Mouse (Mus musculus) liver, embryonic 13.5 days (tissue): ENCODE data around the gene E130308A19Rik. TPM values are rescaled to one million over a fixed set of nuclear protein-coding genes. Genes with fewer than 3 reads are reported as not detected.

Experiments
- ATAC-seq: fragments of 200-750 bp; cut with Nextera tagmentation; 2 replicates; pipeline ENCODE4 v1.8.0; 2017; ENCODE audit warnings: low read depth, mild to moderate bottlenecking, moderate number of reproducible peaks, moderate library complexity
- DNase-seq: peaks from one replicate; pipeline ENCODE4 v3.0.0; 2022
- H3K27ac ChIP-seq: fragments of 300-500 bp; sonication (generic); 2 replicates; pipeline ENCODE4 v1.5.1; 2015; ENCODE audit warnings: moderate library complexity, mild to moderate bottlenecking, inconsistent platforms
- H3K27me3 ChIP-seq: fragments of 300-500 bp; sonication (generic); 2 replicates; pipeline ENCODE4 v1.6.1; 2015; ENCODE audit warnings: mild to moderate bottlenecking, inconsistent platforms
- H3K36me3 ChIP-seq: fragments of 300-500 bp; sonication (generic); 2 replicates; pipeline ENCODE4 v1.6.1; 2015; ENCODE audit warnings: mild to moderate bottlenecking, inconsistent platforms
- H3K4me1 ChIP-seq: fragments of 300-500 bp; sonication (generic); replicated peaks from 2 replicates; pipeline ENCODE4 v1.6.1; 2015; ENCODE audit warnings: inconsistent platforms
- H3K4me2 ChIP-seq: fragments of 300-500 bp; sonication (generic); 2 replicates; pipeline ENCODE4 v1.6.1; 2015; ENCODE audit warnings: inconsistent platforms, mild to moderate bottlenecking, moderate library complexity
- H3K4me3 ChIP-seq: fragments of 300-500 bp; sonication (generic); replicated peaks from 2 replicates; pipeline ENCODE4 v1.5.1; 2015; ENCODE audit warnings: mild to moderate bottlenecking, inconsistent platforms
- H3K9ac ChIP-seq: fragments of 300-500 bp; sonication (generic); 2 replicates; pipeline ENCODE4 v1.6.1; 2015; ENCODE audit warnings: mild to moderate bottlenecking, inconsistent platforms
- H3K9me3 ChIP-seq: fragments of 300-500 bp; sonication (generic); replicated peaks from 2 replicates; pipeline ENCODE4 v1.6.1; 2016; ENCODE audit warnings: inconsistent platforms
- WGBS: fragments of 180-500 bp; shearing (Covaris S2); methylation state at CpG from one replicate; pipeline ENCODE4 v1.1.7; 2015; ENCODE audit not compliant: insufficient replicate concordance; 5-methylcytosine and 5-hydroxymethylcytosine counted together
- polyA plus RNA-seq: library from polyadenylated mRNA; unstranded; fragments of >200 nt; fragmentation: Nextera tagmentation; extraction: Ambion mirVana; gene quantifications from 2 replicates; pipeline ENCODE4 v1.2.1, GENCODE M21; 2015

Gene E130308A19Rik
- polyA plus RNA-seq, 1 experiment from 2014 or later, result 8.1 TPM

DNA sequence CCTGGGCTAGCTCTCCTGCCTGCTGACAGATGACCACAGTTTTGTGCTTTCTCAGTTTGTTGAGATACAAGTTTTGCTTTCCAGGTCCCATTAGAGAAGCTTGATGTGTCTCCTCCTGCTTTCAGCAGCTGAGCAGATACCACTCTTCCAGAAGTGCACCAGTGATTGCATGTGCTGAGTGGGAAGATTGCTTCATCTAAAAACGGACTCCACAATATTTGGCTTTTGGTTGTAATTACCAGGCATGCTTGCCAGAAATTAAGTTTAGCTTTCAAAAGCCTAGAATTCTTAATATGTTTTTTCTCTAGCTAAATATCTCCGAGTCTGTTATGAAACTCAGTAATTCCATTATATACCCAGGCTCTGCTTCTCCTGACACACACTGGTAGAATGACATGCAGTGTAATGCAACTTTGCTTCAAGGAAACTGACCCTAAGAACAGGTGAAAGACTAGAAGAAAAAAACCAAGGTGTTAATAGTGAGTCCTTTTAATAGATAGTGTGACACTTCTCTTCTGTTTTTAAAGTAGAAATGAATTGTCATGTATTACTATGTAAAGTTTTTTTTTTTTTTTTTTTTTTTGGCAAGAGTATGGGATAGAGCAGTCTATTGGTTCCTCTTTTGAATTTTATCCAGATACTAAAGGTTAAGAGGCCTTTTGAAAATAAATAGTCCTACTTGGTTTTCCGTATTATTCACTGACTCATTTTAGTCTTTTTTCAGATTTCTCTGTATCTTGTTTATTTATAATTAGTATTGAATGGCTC, 40.7 kb downstream of the E130308A19Rik start:
- Histone ChIP-seq H3K4me3 (no peak overlapping the region), H3K9ac (peak overlapping the region; percentile 39; the same call in 1 of the 2 replicates), H3K4me2 (no peak overlapping the region), H3K9me3 (no peaks in the 10 kb centered on the region), H3K27ac (no peak overlapping the region), H3K36me3 (no peaks in the 10 kb centered on the region), H3K27me3 (no peaks in the 10 kb centered on the region), H3K4me1 (peaks cover 63% of the 10 kb centered on the region)
- 69% methylated on average over 3 of the region's 3 CpGs for WGBS
- no peak for DNase-seq
- ATAC-seq, result no peak

DNA sequence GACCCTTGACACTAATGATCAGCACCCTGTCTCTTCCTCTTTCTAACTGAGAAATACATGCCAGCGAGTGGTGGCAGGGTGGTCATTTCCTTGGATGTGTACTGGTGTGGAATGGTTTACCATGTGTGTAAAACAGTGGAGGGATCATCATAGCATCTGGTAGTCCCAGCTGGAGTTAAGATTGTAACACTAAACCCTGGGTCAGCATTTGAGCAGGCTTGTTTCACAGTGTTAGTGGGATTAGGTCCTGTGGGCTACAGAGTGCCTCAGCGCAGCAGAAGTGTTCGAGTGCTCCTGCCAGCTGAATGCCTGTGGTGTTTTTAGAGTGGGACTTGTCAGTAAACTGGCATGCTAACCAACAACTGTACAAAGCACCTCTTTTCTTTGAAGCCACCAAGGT, 42.0 kb downstream of the E130308A19Rik start:
- 77% methylated on average over 3 of the region's 3 CpGs for WGBS
- peaks cover 70% of the 10 kb centered on the region for H3K4me1 ChIP-seq
- H3K4me2 ChIP-seq, result no peak overlapping the region
- no peak overlapping the region for H3K4me3 ChIP-seq
- no peak for ATAC-seq
- no peaks in the 10 kb centered on the region for H3K9me3 ChIP-seq
- H3K9ac ChIP-seq, result no peak overlapping the region
- H3K36me3 ChIP-seq, result no peaks in the 10 kb centered on the region
- no peak overlapping the region; the same call in 1 of the 2 replicates for H3K27ac ChIP-seq
- DNase-seq, result no peak
- no peaks in the 10 kb centered on the region for H3K27me3 ChIP-seq

- no peaks in the 10 kb centered on the region for H3K36me3 ChIP-seq
Observed at GRCm38 (mm10) chr4:59669131-59669530, 43.1 kb downstream of the E130308A19Rik start.

DNA sequence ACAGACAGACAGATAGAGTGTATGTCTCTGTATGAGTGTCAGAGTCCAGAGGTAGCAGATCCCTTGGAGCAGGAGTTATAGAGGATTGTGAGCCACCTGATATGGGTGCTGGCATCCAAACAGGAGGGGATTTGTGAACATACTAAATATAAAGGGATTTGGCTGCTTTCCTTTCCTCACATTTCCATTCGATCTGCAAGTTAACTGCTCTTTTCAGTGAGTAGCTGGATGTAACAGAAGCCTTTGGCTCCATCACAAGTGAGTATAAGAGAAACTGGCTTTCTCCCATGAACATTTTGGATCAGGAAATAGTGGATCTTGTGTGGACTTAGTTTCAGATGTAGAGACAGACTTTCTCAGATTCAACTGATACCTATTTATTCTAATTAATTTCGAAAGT, 44.0 kb downstream of the E130308A19Rik start:
- 71% methylated on average over 2 of the region's 2 CpGs for WGBS

More at GRCm38 (mm10) chr4:59669131-59669530, 43.1 kb downstream of the E130308A19Rik start:
- no peak overlapping the region for H3K9ac ChIP-seq
- DNase-seq (no peak), ATAC-seq (no peak)
- peaks cover 80% of the 10 kb centered on the region for H3K4me1 ChIP-seq
- no peak overlapping the region for H3K4me2 ChIP-seq
- 81% methylated on average over 1 of the region's 1 CpGs for WGBS
- H3K27ac ChIP-seq, result no peak overlapping the region
- H3K9me3 ChIP-seq, result no peaks in the 10 kb centered on the region
- no peaks in the 10 kb centered on the region for H3K27me3 ChIP-seq
- no peak overlapping the region for H3K4me3 ChIP-seq

GRCm38 (mm10) chr4:59673423-59674117, 47.6 kb downstream of the E130308A19Rik start:
- Histone ChIP-seq H3K36me3 (no peaks in the 10 kb centered on the region), H3K9ac (peak overlapping the region; percentile 47; the same call in 1 of the 2 replicates), H3K27me3 (no peaks in the 10 kb centered on the region), H3K4me3 (no peak overlapping the region), H3K4me2 (no peak overlapping the region), H3K4me1 (peaks cover 69% of the 10 kb centered on the region), H3K9me3 (no peaks in the 10 kb centered on the region), H3K27ac (peak overlapping the region; percentile 65)
- ATAC-seq (peak; percentile 76), DNase-seq (peak; percentile 17)
- 60% methylated on average over 2 of the region's 2 CpGs for WGBS

More for the DNA sequence above, 44.0 kb downstream of the E130308A19Rik start:
- H3K4me1 ChIP-seq, result peaks cover 84% of the 10 kb centered on the region
- H3K4me2 ChIP-seq, result no peak overlapping the region
- H3K36me3 ChIP-seq, result no peaks in the 10 kb centered on the region
- no peaks in the 10 kb centered on the region for H3K9me3 ChIP-seq
- no peaks in the 10 kb centered on the region for H3K27me3 ChIP-seq
- H3K9ac ChIP-seq, result no peak overlapping the region
- ATAC-seq, result no peak
- H3K4me3 ChIP-seq, result no peak overlapping the region
- H3K27ac ChIP-seq, result 0 out of 2 replicates have a peak overlapping the region, but pooled peaks have one; percentile 4
- no peak for DNase-seq

- no peak for ATAC-seq
- no peak overlapping the region for H3K9ac ChIP-seq
- no peak overlapping the region; the same call in 1 of the 2 replicates for H3K4me2 ChIP-seq
- peaks cover 56% of the 10 kb centered on the region for H3K4me1 ChIP-seq
- no peak overlapping the region for H3K4me3 ChIP-seq
- no peaks in the 10 kb centered on the region for H3K36me3 ChIP-seq
- no peaks in the 10 kb centered on the region for H3K9me3 ChIP-seq
- WGBS, result 76% methylated on average over 8 of the region's 8 CpGs
- no peak for DNase-seq
- H3K27ac ChIP-seq, result peak overlapping the region; percentile 53
- H3K27me3 ChIP-seq, result no peaks in the 10 kb centered on the region
Observed at GRCm38 (mm10) chr4:59674929-59675679, 49.1 kb downstream of the E130308A19Rik start.

- H3K4me1 ChIP-seq, result peaks cover 55% of the 10 kb centered on the region
- H3K36me3 ChIP-seq, result no peaks in the 10 kb centered on the region
- H3K9ac ChIP-seq, result no peak overlapping the region
- no peak for DNase-seq
- 0 out of 2 replicates have a peak, but pooled peaks have one; percentile 47 for ATAC-seq
- no peaks in the 10 kb centered on the region for H3K27me3 ChIP-seq
- peak overlapping the region; percentile 64 for H3K27ac ChIP-seq
- no peak overlapping the region for H3K4me3 ChIP-seq
- no peaks in the 10 kb centered on the region for H3K9me3 ChIP-seq
- WGBS, result 47% methylated on average over 3 of the region's 3 CpGs
- no peak overlapping the region for H3K4me2 ChIP-seq
Observed at GRCm38 (mm10) chr4:59675699-59676098, 49.7 kb downstream of the E130308A19Rik start.

DNA sequence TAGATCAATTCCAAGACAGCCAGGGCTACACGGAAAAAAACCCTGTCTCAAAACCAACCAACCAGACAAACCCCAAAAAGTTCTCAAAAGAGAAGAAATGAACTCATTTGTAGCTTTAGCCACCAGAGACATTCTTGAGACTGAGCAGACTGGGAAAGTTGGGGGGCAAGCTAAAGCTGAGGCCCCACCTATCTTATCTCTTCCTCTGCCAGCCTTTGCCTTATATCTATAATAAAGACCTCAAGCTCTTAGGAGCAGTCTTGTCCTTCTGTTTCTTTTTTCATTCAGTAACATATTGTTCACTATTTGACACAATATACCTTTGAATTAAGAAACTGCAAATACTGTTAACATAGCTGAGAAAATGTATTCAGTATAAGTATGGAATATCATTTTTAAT, 55.4 kb downstream of the E130308A19Rik start:
- Histone ChIP-seq H3K36me3 (no peaks in the 10 kb centered on the region), H3K4me1 (peaks cover 65% of the 10 kb centered on the region)

GRCm38 (mm10) chr4:59682491-59682890, 56.5 kb downstream of the E130308A19Rik start:
- no peaks in the 10 kb centered on the region for H3K36me3 ChIP-seq
- H3K9me3 ChIP-seq, result no peaks in the 10 kb centered on the region
- ATAC-seq (no peak), DNase-seq (no peak)
- WGBS, result 27% methylated on average over 3 of the region's 3 CpGs
- H3K4me2 ChIP-seq, result peak overlapping the region; percentile 54
- H3K4me1 ChIP-seq, result peaks cover 60% of the 10 kb centered on the region
- no peak overlapping the region for H3K4me3 ChIP-seq
- H3K27me3 ChIP-seq, result no peaks in the 10 kb centered on the region
- H3K27ac ChIP-seq, result peak overlapping the region; percentile 85
- H3K9ac ChIP-seq, result peak overlapping the region; percentile 40

More for the DNA sequence above, 55.4 kb downstream of the E130308A19Rik start:
- Histone ChIP-seq H3K4me2 (peak overlapping the region; percentile 50), H3K9ac (peak overlapping the region; percentile 22), H3K9me3 (no peaks in the 10 kb centered on the region), H3K4me3 (no peak overlapping the region), H3K27ac (peak overlapping the region; percentile 78), H3K27me3 (no peaks in the 10 kb centered on the region)
- ATAC-seq (peak; percentile 78), DNase-seq (no peak)
- WGBS, result 50% methylated on average over 1 of the region's 1 CpGs

GRCm38 (mm10) chr4:59682950-59683349, 56.9 kb downstream of the E130308A19Rik start:
- Histone ChIP-seq H3K4me3 (peak overlapping the region; percentile 29; the same call in 1 of the 2 replicates), H3K9me3 (no peaks in the 10 kb centered on the region), H3K4me1 (peaks cover 63% of the 10 kb centered on the region), H3K36me3 (no peaks in the 10 kb centered on the region), H3K27ac (peak overlapping the region; percentile 85), H3K9ac (peak overlapping the region; percentile 40), H3K27me3 (no peaks in the 10 kb centered on the region), H3K4me2 (peak overlapping the region; percentile 54)
- 22% methylated on average over 10 of the region's 10 CpGs for WGBS
- peak; percentile 44 for DNase-seq
- ATAC-seq, result peak; percentile 80

- Histone ChIP-seq H3K4me3 (no peak overlapping the region), H3K9ac (0 out of 2 replicates have a peak overlapping the region, but pooled peaks have one; percentile 18), H3K36me3 (no peaks in the 10 kb centered on the region), H3K4me1 (peaks cover 74% of the 10 kb centered on the region), H3K27ac (peak overlapping the region; percentile 85), H3K27me3 (no peaks in the 10 kb centered on the region), H3K9me3 (no peaks in the 10 kb centered on the region), H3K4me2 (peak overlapping the region; percentile 11; the same call in 1 of the 2 replicates)
- WGBS, result 27% methylated on average over 4 of the region's 4 CpGs
- DNase-seq (no peak), ATAC-seq (no peak)
Observed at GRCm38 (mm10) chr4:59684306-59684705, 58.3 kb downstream of the E130308A19Rik start.
